Mouse (Mus musculus) CH12.LX (cell line): ENCODE measurements around the gene Tnnc1. TPM values are rescaled to one million over a fixed set of nuclear protein-coding genes. Genes with fewer than 3 reads are reported as not detected.

ENCODE experiments used
- DNase-seq: peaks from one replicate; pipeline ENCODE4 v3.0.0-alpha.2; 2013; ENCODE audit errors: extremely low read depth
- H3K27ac ChIP-seq: 2 replicates; pipeline ENCODE4 v1.5.1; 2012; ENCODE audit warnings: low read depth, mild to moderate bottlenecking, control low read depth, moderate library complexity; ENCODE audit not compliant: insufficient read depth
- H3K27me3 ChIP-seq: replicated peaks from 2 replicates; pipeline ENCODE3; 2012; ENCODE audit warnings: inconsistent platforms
- H3K36me3 ChIP-seq, 2 experiments: replicated peaks in 1 of 2; 2 replicates each; pipeline versions ENCODE3 to v1.6.1; 2012; ENCODE audit warnings: inconsistent platforms in 1 of 2, low read length in 1 of 2, mild to moderate bottlenecking in 1 of 2, mixed read lengths in 1 of 2, moderate library complexity in 1 of 2; ENCODE audit not compliant: control insufficient read depth in 1 of 2, insufficient read depth in 1 of 2
- H3K4me1 ChIP-seq, 2 experiments: 2 replicates each; pipeline ENCODE4 v1.6.1; 2012; ENCODE audit warnings: inconsistent platforms in 1 of 2, moderate library complexity in 1 of 2; ENCODE audit not compliant: insufficient read depth in 2 of 2, control insufficient read depth in 1 of 2
- H3K4me2 ChIP-seq: 2 replicates; pipeline ENCODE4 v1.6.1; 2012; ENCODE audit warnings: low read depth, mild to moderate bottlenecking, control low read depth; ENCODE audit not compliant: poor library complexity, insufficient read depth, severe bottlenecking
- H3K4me3 ChIP-seq, 3 experiments: fragments of 150-350 bp in 1 of 3; sonication (generic) in 1 of 3; replicated peaks in 1 of 3; 2 replicates each; pipeline versions ENCODE3 to v1.5.1; 2011 to 2012; ENCODE audit warnings: low read depth in 2 of 3, low read length in 2 of 3, mild to moderate bottlenecking in 2 of 3, moderate library complexity in 2 of 3, control low read depth in 1 of 3, improper control_type of control experiment in 1 of 3, inconsistent platforms in 1 of 3, mixed read lengths in 1 of 3; ENCODE audit not compliant: poor library complexity in 1 of 3
- H3K79me2 ChIP-seq: replicated peaks from 2 replicates; pipeline ENCODE4 v1.6.1; 2012; ENCODE audit warnings: mild to moderate bottlenecking, moderate library complexity; ENCODE audit not compliant: control insufficient read depth, poor library complexity, insufficient read depth, severe bottlenecking; ENCODE audit errors: extremely low read depth
- H3K9ac ChIP-seq: 2 replicates; pipeline ENCODE4 v1.6.1; 2012; ENCODE audit warnings: low read depth, mild to moderate bottlenecking, control low read depth, moderate library complexity; ENCODE audit not compliant: insufficient read depth
- H3K9me3 ChIP-seq: replicated peaks from 2 replicates; pipeline ENCODE3; 2012; ENCODE audit warnings: low read length, inconsistent platforms, mixed read lengths
- BHLHE40 ChIP-seq: IDR thresholded peaks from 2 replicates; pipeline ENCODE4 v1.6.1; 2011; ENCODE audit warnings: mild to moderate bottlenecking, low read depth, low read length, improper control_type of control experiment
- CTCF ChIP-seq, 2 experiments: IDR thresholded peaks in 1 of 2; conservative IDR thresholded peaks in 1 of 2; 2 replicates each; pipeline ENCODE4 v1.5.1; 2011 to 2012; ENCODE audit warnings: low read depth in 2 of 2, low read length in 2 of 2, improper control_type of control experiment in 1 of 2, inconsistent platforms in 1 of 2, mild to moderate bottlenecking in 1 of 2, moderate library complexity in 1 of 2
- ELF1 ChIP-seq: IDR thresholded peaks from 2 replicates; pipeline ENCODE4 v1.6.1; 2014; ENCODE audit warnings: low read depth, mild to moderate bottlenecking, inconsistent platforms, low read length, improper control_type of control experiment
- GABPA ChIP-seq: IDR thresholded peaks from 2 replicates; pipeline ENCODE4 v1.6.1; 2012; ENCODE audit warnings: low read depth, low read length, improper control_type of control experiment, inconsistent platforms; ENCODE audit not compliant: insufficient replicate concordance
- HCFC1 ChIP-seq: IDR thresholded peaks from 2 replicates; pipeline ENCODE4 v1.6.1; 2012; ENCODE audit warnings: low read depth, mild to moderate bottlenecking, inconsistent platforms, low read length, improper control_type of control experiment
- IRF4 ChIP-seq: IDR thresholded peaks from 2 replicates; pipeline ENCODE4 v1.6.1; 2014; ENCODE audit warnings: low read depth, mild to moderate bottlenecking, inconsistent platforms, low read length, improper control_type of control experiment
- MAX ChIP-seq: IDR thresholded peaks from 2 replicates; pipeline ENCODE4 v1.6.1; 2011; ENCODE audit warnings: low read length, improper control_type of control experiment
- MAZ ChIP-seq: IDR thresholded peaks from 2 replicates; pipeline ENCODE4 v1.6.1; 2012; ENCODE audit warnings: low read depth, mild to moderate bottlenecking, inconsistent platforms, low read length, improper control_type of control experiment, moderate library complexity
- MEF2A ChIP-seq: IDR thresholded peaks from 2 replicates; pipeline ENCODE4 v1.6.1; 2014; ENCODE audit warnings: low read depth, mild to moderate bottlenecking, inconsistent platforms, low read length, improper control_type of control experiment, borderline replicate concordance
- NELFE ChIP-seq: IDR thresholded peaks from 2 replicates; pipeline ENCODE4 v1.6.1; 2011; ENCODE audit warnings: low read depth, low read length, improper control_type of control experiment
- RAD21 ChIP-seq: IDR thresholded peaks from 2 replicates; pipeline ENCODE4 v1.6.1; 2011; ENCODE audit warnings: low read depth, mild to moderate bottlenecking, low read length, improper control_type of control experiment, moderate library complexity
- RCOR1 ChIP-seq: conservative IDR thresholded peaks from 2 replicates; pipeline ENCODE4 v1.6.1; 2012; ENCODE audit warnings: low read depth, mild to moderate bottlenecking, inconsistent platforms, low read length, improper control_type of control experiment
- SIN3A ChIP-seq: IDR thresholded peaks from 2 replicates; pipeline ENCODE4 v1.6.1; 2012; ENCODE audit warnings: low read length, improper control_type of control experiment, inconsistent platforms
- SMC3 ChIP-seq: IDR thresholded peaks from 2 replicates; pipeline ENCODE4 v1.6.1; 2011; ENCODE audit warnings: low read depth, low read length, improper control_type of control experiment
- TBP ChIP-seq: conservative IDR thresholded peaks from 2 replicates; pipeline ENCODE4 v1.6.1; 2011; ENCODE audit warnings: low read depth, low read length, improper control_type of control experiment
- TCF12 ChIP-seq: IDR thresholded peaks from 2 replicates; pipeline ENCODE4 v1.6.1; 2014; ENCODE audit warnings: low read depth, mild to moderate bottlenecking, inconsistent platforms, low read length, improper control_type of control experiment
- UBTF ChIP-seq: IDR thresholded peaks from 2 replicates; pipeline ENCODE4 v1.6.1; 2012; ENCODE audit warnings: low read depth, mild to moderate bottlenecking, inconsistent platforms, low read length, improper control_type of control experiment, moderate library complexity
- USF1 ChIP-seq: IDR thresholded peaks from 2 replicates; pipeline ENCODE4 v1.6.1; 2014; ENCODE audit warnings: low read depth, mild to moderate bottlenecking, inconsistent platforms, low read length, improper control_type of control experiment
- ZC3H11A ChIP-seq: IDR thresholded peaks from 2 replicates; pipeline ENCODE4 v1.6.1; 2012; ENCODE audit warnings: low read depth, mild to moderate bottlenecking, inconsistent platforms, low read length, improper control_type of control experiment
- ZNF384 ChIP-seq: IDR thresholded peaks from 2 replicates; pipeline ENCODE4 v1.6.1; 2012; ENCODE audit warnings: low read depth, low read length, improper control_type of control experiment, inconsistent platforms
- dilution Hi-C: fragments of 300-500 bp; cut with MboI; formaldehyde crosslinking; loops from 2 replicates; pipeline ENCODE4 v1.14.3; 2020; ENCODE audit warnings: low sequenced_read_pairs; ENCODE audit not compliant: extremely low pct_unique_long_range_greater_than_20kb, extremely low pct_ligation_motif_present
- in situ Hi-C: fragments of 300-500 bp; cut with MboI; formaldehyde crosslinking; loops from 3 replicates; pipeline ENCODE4 v1.14.3; 2019; ENCODE audit warnings: low sequenced_read_pairs, low pct_ligation_motif_present, low pct_unique_long_range_greater_than_20kb, mixed read lengths
- polyA plus RNA-seq: library from polyadenylated mRNA; unstranded; fragments of >175 nt; gene quantifications from 2 replicates; pipeline ENCODE4 v1.2.1, GENCODE M21; 2012; ENCODE audit warnings: low read depth; ENCODE audit not compliant: insufficient read length
- total RNA-seq, 2 experiments: library from RNA; depleted of rRNA; stranded (reverse); fragments of 300-350 nt in 1 of 2; fragments of >200 nt in 1 of 2; gene quantifications; 2 replicates each; pipeline ENCODE4 v1.2.3; 2012 to 2014

Gene Tnnc1
- total and polyA plus RNA-seq, 3 experiments: 0.25 to 0.66 (median 0.63) TPM

- TF ChIP-seq ZC3H11A (peak; percentile 34), MAX (0 out of 2 replicates have a peak, but pooled peaks have one; percentile 20), UBTF (0 out of 2 replicates have a peak, but pooled peaks have one; percentile 40), BHLHE40 (peak; percentile 42), CTCF (conservative IDR thresholded peaks at IDR 0.05 in 1 of 2, IDR thresholded peaks at IDR 0.05 in 1 of 2; ENCODE audit: low read depth in 2 of 2, low read length in 2 of 2) (peak; percentile 83 to 97), RAD21 (peak; percentile 95), SMC3 (peak; percentile 89), ELF1 (peak; percentile 71), USF1 (no peak), ZNF384 (0 out of 2 replicates have a peak, but pooled peaks have one; percentile 26), IRF4 (0 out of 2 replicates have a peak, but pooled peaks have one; percentile 14), TBP (no peak), GABPA (no peak), MAZ (no peak), TCF12 (0 out of 2 replicates have a peak, but pooled peaks have one; percentile 51), HCFC1 (peak; percentile 36; the same call in 1 of the 2 replicates), RCOR1 (no peak), SIN3A (0 out of 2 replicates have a peak, but pooled peaks have one; percentile 48), NELFE (peak; percentile 49; the same call in 1 of the 2 replicates), MEF2A (0 out of 2 replicates have a peak, but pooled peaks have one; percentile 35)
- in situ Hi-C loops (loop anchor here (5.0 kb wide), 1 partner anchor 37 kb away; the partner anchor contains the start of genes Bap1 and Phf7), dilution Hi-C loops (no loop called here)
- H3K4me1 ChIP-seq: peaks cover 12 to 30% of the 10 kb centered on the region in 2 experiments
- no peaks in the 10 kb centered on the region for H3K9me3 ChIP-seq
- no peaks in the 10 kb centered on the region for H3K79me2 ChIP-seq
- H3K4me2 ChIP-seq: no peak overlapping the region
- H3K36me3 ChIP-seq: no peaks in the 10 kb centered on the region
- peak; percentile 79 for DNase-seq
- peak overlapping the region; percentile 5; the same call in 1 of the 2 replicates for H3K9ac ChIP-seq
- no peak overlapping the region for H3K27ac ChIP-seq
- H3K27me3 ChIP-seq: peaks cover 11% of the 10 kb centered on the region
- H3K4me3 ChIP-seq: peak overlapping the region in 1 of 3 experiments; percentile 23
Observed at GRCm38 (mm10) chr14:31215157-31216002, 7.3 kb downstream of the Tnnc1 start.
